Mouse (Mus musculus) megakaryocyte progenitor cell, adult 5-6 weeks (primary cell): ENCODE results near the gene Ralgds. TPM values are rescaled to one million over a fixed set of nuclear protein-coding genes. Genes with fewer than 3 reads are reported as not detected.

Source experiments
- ATAC-seq: replicated peaks from 2 replicates; pipeline ENCODE4 v1.8.0; 2016; ENCODE audit warnings: mild to moderate bottlenecking, moderate TSS enrichment, inconsistent platforms; ENCODE audit not compliant: poor library complexity
- total RNA-seq, 2 experiments: library from RNA; stranded (forward) in 1 of 2; stranded (reverse) in 1 of 2; fragments of 157-497, 149-512 nt in 1 of 2; fragments of 200-1000 nt in 1 of 2; gene quantifications; 2 replicates each; pipeline versions ENCODE4 v1.2.3 to v1.2.4; 2015 to 2017

Gene Ralgds
- total RNA-seq, 2 experiments from 2014 or later, result 3.2 to 3.4 TPM

DNA sequence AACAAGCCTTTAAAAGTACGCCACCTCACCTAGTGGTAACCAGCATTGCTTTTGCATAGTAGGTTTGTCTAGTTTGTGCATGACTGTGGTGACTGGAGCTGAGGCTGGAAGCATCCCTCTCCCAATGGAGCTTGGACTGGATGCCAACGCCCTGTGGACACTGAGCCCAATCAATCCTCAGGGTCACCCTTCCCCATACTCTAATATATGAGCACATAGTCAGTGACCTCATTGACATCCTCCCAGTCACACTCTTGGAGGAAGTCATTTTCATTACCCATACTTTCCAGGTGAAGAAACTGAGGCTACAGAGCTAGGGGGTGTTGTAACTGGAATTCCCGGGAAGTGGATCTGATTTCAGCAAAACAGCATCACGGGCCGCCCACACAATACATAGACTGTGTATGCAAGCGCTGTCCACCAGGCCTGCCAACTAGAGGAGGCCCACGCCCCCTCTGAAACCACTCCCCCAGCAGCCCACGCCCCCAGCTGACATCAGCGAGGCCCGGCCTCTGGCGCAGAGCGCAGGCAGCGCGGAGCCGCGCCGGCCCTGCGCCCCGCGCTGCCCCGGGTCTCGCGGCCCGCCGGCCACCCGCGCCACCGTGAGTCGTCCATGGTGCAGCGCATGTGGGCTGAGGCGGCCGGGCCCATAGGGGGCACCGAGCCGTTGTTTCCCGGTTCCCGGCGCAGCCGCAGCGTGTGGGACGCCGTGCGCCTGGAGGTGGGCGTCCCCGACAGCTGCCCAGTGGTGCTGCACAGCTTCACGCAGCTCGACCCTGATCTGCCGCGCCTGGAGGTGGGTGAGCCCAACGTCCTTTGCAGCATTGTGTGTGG lies 20.2 kb downstream of the Ralgds start:
- ATAC-seq, result peak; percentile 98

DNA sequence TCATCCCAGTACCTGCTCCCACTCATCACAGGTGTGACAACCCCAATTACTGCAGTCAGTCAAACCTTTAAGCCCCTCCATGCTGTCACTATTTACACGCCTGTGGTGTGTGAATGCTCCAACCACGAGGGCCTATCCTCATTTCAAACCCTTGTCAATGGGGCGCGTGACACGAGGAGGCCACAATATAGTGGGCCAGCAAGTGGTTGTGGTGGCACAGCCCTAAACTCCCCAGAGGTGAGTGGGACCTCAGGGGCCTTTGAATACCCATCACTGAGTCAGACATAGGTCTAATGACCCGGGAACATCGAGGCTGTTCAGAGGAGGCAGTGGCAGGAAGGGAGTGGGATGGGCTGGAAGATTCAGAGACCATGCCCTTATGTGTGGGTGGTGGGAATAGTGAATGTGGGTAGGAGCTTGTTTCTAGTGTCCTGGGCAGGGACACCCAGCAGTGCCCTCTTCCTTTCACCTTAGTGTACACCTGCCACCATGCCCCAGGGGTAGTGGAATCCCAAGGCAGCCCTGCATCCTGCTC lies 21.0 kb downstream of the Ralgds start:
- ATAC-seq, result no peak

DNA sequence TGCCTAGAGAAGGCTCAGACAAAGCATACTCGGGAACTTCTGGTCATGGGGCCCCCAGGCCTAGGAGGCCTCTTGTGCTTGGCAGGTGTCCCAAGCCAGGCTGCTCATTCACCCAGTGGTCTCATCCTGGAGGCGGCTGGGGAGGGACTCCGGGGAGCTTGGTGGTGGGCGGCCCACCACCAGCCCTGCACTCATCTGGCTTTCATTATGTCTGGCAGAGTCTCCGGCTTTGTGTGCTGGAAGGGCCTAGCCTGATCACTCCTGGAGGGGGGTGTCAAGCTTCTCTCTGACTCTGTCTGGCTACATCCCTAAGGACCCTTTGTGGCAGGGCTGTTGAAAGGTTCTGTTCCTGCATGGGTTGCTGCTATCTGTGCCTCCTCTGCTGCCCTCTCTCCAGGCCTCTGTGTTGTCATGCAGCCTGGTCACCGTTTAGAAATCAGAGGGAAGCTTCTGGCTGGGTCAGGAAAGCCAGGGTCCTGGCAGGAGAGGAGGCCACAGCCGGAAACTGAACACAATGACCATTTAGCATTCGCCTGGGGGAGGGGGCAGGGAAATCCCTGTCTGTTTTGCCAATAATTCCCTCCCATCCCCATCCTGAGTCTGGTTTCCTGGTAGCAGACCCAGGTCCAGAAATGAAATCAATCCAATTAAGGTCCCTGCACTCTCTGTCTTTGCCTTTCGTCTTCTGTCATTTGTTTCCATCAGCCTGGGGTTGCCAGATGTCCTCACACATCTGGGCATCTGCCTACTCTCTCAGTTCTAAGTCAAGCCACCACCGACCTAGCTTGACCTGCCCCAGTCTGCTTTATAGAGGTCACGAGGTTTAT lies 21.7 kb downstream of the Ralgds start:
- ATAC-seq, result no peak

DNA sequence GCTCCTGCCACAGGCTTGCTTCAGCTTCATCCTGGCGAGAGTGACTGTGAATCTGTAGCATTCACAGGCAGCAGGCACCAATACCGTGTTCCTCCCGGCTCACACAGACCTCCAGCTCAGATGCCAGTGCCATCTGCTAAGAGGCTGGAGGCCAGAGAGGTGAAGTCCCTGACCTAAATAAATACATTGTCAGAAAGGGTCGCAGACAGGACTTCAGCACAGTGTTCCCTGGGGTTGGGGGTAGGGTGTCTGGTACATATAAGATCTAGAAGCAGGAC lies 22.3 kb downstream of the Ralgds start:
- no peak for ATAC-seq

DNA sequence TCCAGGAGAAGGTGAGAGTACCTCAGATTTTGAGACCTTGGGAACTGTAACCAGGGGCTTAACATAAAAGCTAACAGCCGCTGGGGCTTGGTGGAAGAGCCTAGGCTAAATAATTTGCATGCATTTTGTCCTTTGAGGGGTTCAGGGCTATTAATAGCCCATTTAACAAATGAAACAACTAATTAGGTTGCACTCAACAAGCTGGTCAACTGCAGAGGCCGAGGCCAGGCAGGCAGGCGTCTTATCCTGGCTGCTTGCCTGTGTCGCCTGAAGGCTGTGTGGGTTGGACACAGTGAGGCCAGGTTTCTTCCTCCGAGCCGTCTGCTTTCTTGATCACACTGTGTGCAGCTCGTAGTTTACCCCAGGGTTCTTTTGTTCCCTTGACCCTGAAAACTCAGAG lies 22.7 kb downstream of the Ralgds start:
- ATAC-seq, result no peak

DNA sequence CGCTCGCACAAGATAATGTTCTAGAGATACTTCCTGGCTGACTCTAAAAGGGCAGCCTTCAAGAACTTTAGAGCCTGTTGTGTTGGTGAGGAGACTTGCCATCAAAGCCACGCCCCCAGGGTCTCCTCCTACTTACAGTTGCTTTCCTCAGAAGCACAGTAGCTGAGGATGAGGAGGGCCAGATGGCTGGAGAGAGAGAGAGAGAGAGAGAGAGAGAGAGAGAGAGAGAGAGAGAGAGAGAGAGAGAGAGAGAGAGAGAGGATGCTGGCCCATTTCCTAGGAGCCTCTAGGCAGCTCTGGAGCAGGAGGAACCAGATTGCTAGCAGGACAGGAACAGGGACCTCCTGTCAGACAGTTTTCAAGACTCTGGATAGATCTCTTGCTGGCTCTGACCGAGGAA lies 23.2 kb downstream of the Ralgds start:
- ATAC-seq, result no peak

DNA sequence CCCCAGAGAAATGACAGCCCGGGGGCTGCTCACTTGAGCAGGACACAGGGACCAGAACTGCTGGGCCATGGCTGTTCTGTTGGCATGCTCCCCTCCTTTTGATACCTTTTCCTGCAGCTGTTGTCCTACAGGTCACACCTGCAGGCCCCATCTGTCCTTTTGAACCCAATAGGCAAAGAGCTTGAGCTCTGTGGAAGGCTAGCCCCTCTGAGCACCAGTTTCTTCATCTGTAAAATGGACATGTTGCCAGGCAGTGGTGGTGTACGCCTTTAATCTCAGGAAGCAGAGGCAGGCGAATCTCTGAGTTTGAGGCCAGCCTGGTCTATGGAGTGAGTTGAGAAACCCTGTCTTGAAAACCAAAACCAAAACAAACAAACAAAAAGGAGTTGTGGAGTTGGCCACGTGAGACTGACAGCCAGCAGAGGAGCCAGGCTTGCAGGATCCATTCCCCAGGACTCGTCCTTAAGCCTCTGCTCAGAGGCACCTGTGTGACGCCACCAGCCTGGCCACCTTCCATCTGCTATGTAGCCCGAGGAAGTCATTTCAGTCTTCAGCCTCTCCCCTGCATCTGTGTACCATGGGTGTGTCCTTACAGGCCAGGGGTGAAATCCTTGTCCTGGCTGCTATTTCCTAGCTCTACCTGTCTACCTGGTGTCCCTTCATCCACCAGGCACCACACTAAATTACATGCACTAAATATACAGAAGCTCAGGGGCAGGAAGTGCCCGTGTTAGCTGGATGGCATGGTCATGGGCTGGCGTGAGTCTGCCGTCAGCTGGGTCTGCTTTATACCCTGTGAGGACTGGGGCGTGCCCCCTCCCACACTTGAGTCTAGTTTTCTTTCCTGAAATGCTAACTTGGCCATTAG lies 24.1 kb downstream of the Ralgds start:
- no peak for ATAC-seq

DNA sequence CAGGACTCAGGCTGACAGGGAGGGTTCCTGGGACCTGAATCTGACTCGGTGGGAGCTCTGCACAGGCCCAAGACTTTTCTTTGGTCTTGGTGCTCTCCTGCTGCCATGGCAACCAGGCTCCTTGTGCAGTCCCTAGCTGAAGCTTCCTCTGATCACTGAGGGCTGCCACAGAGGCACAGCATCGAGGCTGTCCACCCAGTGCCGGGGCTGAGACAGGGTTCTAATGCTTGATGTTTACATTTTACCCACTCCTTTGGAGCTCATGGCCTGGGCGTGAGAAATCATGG lies 24.7 kb downstream of the Ralgds start:
- ATAC-seq, result no peak

DNA sequence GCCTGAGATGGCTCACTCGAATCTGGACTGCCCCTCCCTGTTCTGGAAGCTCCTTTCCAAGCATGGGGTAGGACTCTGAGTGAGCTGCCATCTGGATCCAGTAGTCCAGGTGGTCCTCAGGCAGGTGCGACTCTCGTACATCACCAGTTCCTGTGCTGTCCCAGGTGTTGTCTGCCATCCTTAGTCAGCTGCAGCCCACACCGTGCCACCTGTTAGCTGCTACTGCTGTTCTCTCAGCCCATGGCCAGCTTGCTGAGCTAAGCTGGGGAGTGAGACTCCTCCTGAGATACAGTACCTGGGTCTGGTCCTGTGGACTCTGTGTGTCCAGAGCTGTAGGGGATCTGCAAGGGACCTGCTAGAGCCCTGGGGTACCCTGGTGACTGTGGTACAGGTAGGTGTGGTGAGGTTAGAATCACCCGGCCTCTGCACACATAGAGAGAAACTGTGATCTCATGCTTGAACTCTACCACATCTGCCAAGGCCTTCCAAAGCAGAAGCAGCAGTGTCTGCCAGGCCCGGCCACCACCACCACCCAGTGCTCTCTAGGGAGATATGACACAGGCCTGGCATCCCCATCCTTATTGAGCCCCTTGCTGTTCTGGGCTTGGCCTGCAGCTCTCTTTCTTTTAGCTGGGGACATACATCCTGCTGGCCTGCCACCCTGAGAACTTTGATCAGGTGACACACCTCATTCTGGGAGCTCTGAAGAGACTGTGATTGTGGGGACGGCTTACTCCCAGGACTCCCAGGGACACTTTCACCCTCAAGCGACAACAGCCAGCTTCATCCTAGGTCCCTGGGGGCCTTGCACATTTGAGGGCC lies 25.3 kb downstream of the Ralgds start:
- ATAC-seq, result no peak

DNA sequence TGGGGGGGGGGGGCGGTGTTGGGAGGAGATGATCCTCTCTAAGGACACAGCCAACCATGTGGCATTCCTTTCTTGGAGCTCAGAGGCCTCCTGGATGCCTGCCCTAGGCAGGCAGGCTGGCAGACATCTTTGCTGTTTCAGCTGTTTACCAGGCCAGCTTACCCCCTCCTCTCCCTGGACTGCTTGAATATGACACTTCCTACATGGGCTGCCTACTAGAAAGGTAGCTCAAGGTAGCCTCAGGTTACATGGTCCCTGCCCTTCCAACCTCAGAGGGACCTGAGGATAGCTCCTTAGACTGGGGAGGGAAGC lies 25.8 kb downstream of the Ralgds start:
- no peak for ATAC-seq

DNA sequence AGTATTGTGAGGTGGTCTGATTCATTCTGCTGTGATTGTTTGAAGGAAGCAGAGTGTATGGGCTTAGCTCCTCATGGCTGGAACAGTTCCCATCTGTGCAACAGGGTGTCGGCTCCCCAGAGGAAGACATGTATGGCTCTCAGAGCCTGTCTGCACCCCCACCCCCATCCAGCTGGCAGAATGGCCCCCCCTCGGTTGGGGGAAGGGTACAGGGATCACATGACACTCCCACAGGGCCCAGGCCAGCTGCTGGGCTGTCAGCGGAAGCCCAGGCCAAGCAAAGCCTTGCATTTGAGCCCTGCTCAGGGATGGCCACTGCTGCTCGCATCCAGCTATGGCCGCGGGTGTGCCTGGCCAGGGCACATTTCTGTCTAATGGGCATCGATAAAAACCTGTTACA lies 26.3 kb downstream of the Ralgds start:
- no peak for ATAC-seq

DNA sequence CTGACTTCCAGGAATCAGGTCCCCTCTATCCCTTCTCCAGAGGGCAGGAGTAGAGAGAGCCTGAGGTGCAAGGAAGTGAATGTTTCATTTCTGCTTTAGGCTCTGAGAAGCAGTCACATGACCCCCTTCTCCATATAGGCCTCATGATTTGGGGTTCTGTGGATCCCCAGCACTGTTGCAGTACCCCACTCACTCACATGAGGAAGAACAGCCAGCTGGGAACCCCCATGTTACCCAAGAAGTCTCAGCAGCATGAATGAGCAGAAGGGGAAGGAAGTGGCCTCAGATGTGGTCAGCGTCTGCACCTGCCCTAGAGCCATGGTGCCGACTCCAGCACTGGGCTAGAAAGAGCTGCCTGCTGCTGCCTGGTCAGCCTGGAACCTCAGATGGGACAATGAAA lies 27.0 kb downstream of the Ralgds start:
- peak; percentile 98 for ATAC-seq

DNA sequence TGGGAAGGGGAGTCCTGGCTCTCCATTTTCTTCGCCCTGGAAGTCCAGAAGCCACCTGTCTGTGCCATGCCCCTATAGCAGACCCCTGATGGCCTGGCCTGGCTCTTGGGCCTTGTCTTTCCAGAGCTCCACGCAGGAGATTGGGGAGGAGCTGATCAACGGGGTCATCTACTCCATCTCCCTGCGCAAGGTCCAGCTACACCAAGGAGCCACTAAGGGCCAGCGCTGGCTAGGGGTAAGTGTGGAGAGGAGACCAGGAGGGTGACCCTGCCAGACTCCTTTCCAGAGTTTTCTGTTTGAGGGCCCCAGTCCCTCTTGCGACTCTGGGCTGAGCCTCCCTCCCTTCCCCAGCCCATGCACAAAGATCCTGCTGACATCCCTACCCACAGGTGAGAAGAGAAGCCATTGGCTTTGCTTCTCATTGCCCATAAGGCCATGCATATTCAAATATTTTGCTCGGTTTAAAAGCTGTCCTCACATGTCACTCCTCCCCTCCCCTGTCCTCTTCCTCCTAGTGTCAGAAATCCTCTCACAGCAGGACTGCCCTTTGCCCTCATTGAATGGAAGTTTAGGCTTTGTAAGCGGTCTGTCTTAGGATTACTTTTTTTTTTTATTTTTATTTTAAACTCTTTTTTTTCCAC lies 27.8 kb downstream of the Ralgds start:
- no peak for ATAC-seq

DNA sequence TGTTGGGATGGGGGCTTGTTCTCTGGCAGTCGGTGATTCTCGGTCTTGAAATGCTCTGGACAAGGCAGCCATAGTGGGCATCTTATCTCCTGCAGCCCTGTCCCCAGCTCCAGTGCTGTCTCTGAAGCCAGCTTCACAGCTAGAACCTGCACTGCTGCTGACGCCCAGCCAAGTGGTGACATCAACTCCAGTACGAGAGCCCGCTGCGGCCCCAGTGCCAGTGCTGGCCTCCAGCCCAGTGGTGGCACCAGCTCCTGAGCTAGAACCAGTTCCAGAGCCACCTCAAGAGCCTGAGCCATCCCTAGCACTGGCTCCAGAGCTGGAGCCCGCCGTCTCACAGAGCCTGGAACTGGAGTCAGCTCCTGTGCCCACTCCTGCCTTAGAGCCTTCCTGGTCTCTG lies 31.0 kb downstream of the Ralgds start:
- no peak for ATAC-seq

DNA sequence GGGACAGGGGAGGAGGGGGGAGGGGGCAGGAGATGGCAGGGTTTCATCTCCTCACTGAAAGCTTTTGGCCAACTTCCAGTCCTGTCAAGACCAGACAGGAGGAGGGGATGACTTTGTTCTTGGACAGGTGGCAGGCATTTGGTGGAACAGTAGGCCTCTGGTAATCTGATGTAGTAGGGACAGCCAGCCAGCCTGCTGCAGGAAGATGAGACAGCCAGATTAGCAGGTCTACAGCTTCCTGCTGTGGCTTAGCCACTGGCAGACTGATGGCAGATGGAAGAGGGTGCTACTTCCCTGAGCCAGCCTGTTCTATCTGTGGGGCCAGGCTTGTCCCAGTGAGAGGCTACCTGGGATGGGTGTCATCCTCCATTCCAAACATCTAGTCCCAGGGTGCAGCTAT lies 33.1 kb downstream of the Ralgds start:
- 0 out of 2 replicates have a peak, but pooled peaks have one; percentile 36 for ATAC-seq

DNA sequence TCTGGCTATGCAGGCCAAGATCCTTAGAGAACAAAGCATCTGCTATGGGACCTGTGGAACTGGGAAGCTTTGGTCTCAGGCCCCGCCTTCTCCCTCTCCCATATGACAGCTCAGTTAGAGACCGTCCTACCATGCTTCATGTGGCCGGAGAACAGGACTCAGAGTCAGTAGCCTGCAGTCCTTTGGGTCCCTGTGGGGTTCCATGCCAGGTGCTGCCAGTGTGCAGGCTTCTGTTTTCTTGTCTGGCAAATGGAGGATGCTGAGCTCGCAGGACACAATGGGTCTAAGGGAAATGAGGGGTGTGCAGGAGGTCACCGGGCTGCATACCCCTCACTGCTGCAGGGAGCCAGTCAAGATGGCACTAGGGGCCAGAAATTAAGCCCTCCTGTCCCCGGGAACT lies 33.6 kb downstream of the Ralgds start:
- ATAC-seq, result no peak

DNA sequence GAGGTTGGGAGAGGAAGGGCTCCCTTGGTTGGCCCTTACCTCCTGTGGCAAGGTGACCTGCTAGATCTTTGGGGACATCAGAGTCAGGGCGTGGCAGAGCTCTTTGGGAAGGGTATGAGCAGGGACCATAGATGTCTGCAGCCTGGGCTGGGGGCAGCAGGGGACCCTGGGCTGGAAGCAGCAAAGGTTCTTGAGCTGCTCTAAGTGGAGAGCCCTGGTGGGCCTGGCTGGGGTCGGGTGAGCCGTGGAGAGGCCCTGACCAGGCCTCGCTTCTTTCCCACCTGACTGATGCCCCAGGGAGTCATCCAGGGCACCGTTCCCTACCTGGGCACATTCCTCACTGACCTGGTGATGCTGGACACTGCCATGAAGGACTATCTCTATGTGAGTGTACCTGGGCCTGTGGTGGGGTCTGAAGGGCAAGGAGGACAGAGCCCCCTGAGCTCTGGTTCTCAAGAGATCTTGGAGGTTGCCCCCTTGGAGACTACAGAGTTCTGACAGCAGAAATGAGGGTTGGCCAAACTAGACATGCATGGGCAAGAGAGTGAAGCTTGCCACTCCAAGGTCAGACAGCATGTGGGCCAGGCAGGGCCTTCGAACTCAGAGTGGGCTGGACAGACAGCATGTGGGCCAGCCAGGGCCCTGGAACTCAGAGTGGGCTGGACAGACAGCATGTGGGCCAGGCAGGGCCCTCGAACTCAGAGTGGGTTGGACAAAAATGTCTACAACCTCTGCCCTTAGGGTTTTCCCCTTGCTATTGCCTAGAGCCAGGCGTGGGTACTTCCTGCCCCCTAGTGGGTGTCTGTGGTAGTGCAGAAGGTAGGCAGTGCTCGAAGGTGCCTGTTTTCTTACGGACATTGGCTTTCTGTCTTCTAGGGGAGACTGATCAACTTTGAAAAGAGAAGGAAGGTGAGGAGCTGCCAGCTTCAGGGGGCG lies 34.6 kb downstream of the Ralgds start:
- ATAC-seq, result peak; percentile 92

DNA sequence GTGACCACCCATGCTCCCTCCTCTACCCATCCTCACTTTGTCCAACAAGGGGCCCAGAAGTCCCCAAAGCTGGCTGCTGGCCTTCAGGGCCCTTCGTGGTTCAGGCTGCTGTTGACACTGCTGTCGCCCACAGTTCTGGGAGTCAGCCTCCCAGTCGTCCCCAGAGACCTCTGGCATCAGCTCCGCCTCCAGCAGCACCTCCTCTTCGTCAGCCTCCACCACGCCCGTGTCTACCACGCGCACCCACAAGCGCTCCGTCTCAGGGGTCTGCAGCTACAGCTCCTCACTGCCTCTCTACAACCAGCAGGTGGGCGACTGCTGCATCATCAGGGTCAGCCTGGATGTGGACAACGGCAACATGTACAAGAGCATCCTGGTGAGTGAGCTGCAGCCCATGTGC lies 36.2 kb downstream of the Ralgds start:
- ATAC-seq, result no peak

DNA sequence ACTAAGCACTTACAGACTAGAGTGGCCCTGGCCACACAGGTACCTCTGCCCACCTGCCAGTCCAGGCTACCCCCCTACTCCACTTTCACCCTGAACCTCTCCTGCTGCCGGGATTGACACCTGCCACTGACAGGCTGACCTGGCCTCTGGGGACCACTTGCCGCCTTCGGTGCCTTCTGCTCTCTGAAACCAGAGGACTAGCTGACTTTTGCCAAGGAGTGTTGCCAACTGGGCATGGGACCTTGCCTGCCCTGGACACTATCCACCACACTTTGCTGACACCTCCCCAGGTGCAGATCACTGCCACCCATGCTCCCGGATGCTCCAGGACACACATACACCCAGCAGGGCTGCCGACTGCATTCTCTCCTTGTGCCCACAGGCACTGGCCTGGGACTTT lies 39.4 kb downstream of the Ralgds start:
- no peak for ATAC-seq
